Mouse (Mus musculus) liver (tissue): ENCODE measurements around the gene Ugt1a6a.
"Not testable (repeated sequence)": the region's sequence is repeated elsewhere in the genome, so short reads cannot be mapped to it uniquely, and the experiment has no call there.

Source experiments
- DNase-seq: peaks from one replicate; pipeline ENCODE4 v3.0.0-alpha.2; 2020; ENCODE audit warnings: mixed read lengths

Gene Ugt1a6a

DNA sequence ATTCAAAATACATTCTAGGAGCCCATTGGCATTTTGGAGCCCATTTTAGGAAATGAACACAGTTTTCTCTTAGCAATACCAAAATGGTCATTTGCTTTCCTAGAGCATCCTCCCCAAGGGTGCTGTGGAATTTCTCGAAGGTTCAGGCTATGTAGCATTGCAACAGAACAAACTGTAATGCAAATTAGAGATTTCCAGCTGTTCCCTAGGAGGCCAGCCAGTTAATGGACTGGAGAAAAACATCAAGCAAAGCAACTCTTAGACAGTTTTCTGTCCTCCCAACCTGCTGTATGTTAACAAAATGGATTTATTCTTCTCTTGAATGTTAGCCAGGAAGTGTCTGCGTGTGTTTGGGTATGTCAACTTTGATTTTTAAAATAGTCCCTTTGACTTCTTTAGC lies 2.0 kb downstream of the Ugt1a6a start:
- no peak for DNase-seq

DNA sequence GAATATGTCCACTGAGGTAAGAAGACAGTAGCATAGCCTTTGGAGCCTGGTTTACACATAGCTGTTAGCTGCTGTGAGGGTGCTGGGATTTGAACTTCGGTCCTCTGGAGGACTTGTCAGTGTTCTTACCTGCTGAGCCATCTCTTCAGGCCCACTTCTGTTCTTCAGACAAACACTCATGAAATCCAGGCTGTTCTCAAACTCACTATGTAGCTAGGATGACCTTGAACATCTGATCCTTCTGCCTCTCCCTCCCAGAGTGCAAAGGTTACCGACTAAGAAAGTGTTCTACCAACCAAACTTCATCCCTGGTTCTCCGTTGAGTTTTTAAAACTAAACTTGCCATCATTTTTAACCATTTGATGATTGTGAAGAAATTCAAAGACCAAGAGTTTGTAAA lies 2.7 kb downstream of the Ugt1a6a start:
- no peak for DNase-seq

DNA sequence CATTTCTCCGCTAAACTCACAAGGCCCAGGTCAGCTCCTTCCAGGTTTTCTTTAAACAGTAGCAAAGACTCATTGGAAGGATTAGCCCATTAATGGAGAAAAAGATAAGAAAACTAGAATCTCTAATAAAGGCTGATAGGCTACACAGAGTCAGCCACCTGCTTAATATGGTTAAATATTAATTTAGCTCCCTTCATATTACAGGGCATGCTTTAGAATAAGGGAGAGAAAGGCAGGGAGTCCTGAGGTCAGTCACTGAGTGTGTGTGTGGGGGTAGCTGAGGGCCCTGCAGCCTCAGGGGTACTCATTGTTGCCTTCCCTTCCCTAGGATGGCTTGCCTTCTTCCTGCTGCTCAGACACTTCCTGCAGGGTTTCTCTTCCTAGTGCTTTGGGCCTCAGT lies 3.5 kb downstream of the Ugt1a6a start:
- DNase-seq: no peak

DNA sequence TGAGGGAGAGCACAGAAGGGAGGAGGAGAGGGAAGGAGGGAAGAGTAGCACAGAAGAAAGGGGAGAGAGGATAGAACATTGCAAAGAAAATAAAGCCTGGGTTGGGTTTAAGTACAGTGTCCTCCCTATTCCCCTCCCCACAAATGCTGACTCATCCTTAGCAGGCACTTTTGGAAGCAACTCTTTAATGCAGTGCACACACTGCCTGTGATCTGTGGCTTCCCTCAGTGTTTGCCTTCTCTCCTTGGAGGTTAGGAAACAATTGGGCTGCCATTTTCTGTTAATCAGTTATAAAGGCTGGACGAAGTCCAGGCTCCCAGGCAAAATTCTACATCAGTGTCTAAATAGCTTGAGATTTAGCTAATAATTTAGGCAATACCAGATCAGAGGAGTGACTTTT lies 5.9 kb downstream of the Ugt1a6a start:
- DNase-seq: not testable (repeated sequence)

DNA sequence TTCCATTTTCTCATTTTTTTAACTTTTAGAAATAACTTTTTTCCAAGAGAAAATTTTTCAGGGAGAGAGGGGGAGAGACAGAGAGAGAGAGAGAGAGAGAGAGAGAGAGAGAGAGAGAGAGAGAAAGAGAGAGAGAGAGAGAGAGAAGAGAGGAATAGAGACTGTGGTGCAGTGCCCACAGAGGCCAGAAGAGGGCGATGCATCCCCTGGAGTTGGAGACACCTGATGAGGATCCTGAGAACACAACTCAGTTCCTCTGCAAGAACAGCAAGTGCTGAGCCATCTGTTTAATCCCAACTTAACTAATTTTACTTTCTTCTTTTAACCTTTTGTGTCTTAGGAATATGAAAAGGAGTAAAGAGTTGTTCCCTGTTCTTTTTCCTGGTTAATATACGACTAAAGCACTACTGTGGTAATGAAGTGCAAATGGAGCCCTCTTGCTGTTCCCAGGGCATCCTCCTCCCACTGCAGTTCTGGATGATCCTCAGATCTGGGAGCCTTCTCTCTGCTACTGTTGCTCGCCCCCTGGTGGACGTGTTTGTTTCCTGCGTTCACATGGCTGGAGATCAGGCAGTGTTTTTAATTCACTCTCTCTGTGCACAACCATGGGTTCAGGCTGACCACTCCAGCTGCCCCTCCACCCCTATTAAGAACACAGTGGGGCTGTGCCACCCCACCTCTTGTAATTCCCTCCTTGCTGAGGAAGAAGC lies 9.5 kb downstream of the Ugt1a6a start:
- DNase-seq: peak; percentile 72

DNA sequence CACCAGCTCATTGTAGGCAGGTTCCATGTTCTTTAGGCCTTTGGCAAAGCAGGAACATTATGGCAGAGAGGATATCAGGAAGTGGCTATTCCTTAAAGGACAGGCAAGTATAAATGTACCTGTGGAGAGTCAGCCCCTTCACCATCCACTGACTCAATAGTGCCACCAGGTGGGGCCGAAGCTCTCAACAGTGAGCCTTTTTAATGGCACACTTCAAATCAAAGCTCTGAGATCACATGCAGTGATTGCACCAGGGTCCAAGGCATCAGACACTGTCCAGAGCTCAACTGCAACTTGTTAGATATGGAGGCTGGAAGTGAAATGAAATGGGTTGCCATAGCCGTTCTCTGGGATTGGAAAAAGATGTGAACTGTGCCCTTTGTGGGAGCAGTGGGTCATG lies 10.7 kb downstream of the Ugt1a6a start:
- DNase-seq: peak; percentile 9

DNA sequence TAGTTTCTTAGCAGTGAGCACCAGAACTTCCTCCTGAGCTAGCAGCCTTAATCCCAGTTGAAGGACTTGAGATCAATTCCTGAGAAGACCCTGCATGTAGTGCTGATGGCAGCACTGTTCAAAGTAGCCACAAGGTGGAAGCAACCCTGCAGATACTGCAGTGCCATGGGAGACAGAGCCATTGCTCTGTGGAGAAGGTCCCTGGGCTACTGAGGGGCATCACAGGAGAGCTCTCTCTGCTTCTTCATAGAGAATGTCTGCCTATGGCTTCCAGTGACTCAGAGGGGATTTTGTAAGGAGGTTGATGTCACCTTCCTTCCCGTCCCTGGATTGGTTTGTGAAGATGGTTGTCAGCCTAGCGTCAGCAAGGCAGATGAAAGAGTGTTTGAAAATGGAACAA lies 15.5 kb downstream of the Ugt1a6a start:
- DNase-seq: peak; percentile 7

DNA sequence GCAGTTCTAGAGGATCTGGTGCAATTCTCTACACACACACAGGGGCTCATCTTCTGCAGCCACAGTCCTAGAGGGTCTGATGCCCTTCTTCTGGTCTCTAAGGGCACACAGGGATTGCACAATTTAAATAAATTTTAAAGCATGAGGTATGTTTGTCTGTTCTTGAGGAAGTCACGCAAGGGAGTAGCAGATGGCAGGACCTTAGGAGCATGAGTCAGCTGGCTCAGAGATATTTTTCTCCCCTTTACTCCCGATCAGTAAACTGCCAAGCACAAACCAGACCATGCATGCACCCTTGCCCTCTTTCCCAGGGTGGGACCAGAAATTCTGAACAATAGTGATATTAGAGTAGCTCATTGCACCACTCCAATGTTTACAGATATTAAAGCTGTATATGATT lies 23.8 kb downstream of the Ugt1a6a start:
- DNase-seq: no peak

DNA sequence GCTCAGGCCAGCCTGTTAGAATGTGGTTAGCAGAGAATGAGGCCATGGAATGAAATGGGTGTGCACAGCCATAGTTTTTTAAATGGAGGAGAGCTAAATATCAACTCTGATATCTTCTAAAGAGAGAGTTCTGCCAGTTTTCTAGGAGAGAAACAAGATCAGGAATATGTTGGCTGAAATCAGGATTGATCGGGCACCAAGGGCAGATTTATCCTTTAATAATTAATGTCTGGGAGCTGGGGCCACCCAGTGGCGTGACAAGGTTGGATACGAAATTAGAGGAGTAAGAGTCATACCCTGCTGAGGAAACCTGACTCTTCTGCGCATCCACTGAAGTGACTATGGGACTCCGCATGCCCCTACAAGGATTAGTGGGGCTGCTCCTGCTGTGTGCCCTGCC lies 31.1 kb downstream of the Ugt1a6a start, which contains the start of gene Ugt1a5:
TSS of gene Ugt1a5 (plus strand) at position 302 of the 400 bp plus-strand sequence.
- DNase-seq: no peak

DNA sequence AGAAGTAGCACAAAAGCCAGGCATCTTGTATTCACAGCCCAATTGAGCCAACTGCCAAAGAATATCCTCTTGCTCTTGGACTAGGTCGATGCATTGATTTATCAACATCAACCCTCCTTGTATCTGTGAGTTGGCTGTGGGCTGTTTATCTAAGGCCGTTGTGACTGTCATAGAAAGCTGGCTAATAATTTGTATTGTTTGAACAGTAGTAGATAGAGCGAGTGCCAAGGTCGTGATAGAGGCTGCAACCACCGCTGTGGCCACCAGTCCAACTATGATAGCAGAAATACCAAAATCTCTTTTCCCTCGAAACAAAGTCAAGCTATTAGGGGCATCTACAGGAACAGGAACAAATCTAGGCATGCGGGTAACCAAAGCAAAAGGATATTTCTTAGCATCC lies 37.6 kb downstream of the Ugt1a6a start:
- DNase-seq: not testable (repeated sequence)

DNA sequence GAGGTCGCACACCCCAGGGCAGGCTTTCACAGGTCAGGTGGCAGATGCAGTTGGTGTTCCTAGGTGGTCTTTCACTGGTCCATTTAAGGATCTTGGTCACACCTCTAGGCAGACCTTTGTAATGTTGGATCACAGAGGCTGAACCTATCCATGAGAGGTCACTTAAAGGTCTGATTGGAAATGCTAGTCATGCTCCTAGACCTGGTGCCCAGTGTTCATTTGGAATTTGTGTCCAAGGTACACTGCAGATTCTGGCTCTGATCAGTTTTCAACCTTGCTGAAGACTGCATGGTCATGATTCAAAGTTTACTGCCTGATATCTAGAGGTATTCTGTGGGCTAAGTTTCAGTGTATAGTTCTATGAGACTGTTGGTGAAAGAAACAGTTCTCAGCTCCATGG lies 45.0 kb downstream of the Ugt1a6a start:
- no peak for DNase-seq

DNA sequence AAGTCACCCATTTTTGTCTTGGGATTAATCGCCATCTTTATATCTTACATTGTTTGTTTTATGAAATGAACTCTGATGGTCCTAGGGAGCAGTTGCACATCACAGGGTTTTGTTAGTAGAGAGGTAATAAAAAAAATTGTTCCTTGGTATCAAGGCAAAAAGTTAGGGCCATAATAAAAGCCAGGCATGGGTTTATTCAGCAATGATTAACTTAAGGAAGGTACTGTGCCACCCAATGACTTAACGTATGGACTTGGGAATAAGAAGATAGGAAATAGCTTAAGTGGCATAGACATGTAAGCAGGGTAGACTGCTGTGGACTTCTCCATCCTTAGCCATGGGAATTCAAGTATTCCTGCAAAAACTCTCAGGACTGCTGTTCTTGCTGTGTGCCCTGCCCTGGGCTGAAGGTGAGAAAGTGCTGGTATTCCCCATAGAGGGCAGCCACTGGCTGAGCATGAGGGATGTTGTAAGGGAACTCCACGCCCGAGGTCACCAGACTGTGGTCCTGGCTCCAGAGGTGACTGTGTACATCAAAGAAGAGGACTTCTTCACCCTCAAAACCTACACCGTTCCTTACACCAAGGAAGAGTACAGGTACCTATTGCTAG lies 51.8 kb downstream of the Ugt1a6a start:
- no peak for DNase-seq

DNA sequence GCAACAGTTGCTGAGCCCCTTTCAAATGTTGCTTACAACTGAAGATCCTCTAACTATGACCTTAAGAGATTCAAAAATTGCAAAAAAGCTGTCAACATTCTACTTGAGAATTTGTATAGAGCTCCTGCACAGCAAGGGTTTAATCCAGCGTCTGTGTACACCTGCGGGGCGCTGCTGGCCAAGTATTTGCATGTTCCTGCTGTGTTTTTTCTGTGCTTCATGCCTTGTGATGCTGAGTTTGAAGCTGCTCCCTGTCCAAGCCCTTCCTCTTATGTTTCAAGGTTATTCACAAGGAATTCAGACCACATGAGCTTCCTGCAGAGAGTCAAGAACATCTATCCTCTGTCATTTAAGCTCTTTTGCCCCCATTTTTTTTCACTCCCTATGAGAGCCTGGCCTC lies 57.5 kb downstream of the Ugt1a6a start:
- DNase-seq: no peak

DNA sequence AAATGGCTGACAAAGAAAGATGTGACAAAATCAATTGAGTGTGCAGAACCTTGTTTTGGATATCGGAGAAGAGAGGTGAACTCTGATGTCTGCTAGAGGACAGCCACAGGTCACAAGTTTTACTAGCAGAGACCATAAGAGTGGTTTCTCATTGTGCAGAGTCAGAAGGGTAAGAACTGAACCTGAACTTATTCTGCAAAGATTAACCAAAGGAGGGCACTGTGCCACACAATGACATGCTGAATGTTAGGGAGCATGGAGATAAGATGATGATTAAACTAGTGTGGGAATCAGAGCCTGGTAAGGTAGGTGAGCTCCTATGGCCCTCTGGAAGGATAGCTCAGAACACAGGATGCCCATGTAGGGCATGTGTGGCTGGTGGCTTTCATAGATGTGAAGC lies 61.1 kb downstream of the Ugt1a6a start:
- DNase-seq: no peak

DNA sequence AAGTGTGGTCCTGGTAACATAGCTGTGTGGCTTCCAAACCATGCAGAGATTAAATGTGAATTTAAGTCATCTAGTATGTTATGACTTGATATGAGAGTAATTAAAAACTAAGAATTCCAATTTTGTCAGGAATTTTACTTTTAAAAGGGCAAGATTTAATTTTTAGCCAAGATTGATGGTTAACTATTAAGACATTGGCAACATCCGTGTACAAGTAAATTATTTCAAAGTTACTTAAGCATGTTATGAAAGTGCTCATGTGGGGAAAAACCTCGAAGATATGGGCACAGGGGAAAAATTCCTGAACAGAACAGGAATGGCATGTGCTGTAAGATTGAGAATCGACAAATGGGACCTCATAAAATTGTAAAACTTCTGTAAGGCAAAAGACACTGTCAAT lies 62.8 kb downstream of the Ugt1a6a start:
- no peak for DNase-seq

DNA sequence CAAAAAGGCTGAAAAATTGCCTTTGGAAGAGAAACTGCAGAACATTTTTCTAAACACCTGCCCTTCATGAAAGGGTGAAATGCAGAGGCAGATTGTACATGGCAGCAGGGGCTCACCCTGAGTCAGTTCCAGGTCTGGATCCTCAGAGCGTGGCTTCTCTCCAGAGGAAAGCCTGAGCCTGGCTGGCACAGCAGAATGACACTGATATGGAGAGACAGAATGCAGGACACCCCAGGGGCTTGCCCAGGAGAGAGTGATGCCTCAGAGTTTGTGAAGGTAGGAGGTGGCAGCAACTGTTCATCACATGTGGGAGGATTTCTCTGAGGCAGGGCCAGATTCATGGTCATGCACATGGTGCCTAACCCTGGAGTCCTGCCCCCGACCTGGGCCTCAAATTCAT lies 65.4 kb downstream of the Ugt1a6a start:
- no peak for DNase-seq

DNA sequence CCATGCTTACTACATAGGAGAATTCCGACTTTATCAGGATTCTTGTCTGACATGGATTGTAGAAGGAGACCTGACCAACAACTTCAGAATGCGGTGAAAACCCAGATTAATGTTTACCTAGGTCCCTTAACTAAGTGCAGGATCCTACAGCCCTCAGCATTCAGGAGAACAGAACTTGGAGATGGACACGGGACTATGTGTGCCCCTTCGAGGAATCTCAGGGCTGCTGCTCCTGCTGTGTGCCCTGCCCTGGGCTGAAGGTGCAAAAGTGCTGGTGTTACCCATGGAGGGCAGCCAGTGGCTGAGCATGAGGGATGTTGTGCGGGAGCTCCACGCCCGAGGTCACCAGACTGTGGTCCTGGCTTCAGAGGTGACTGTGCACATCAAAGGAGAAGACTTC lies 65.8 kb downstream of the Ugt1a6a start, which contains the start of gene Ugt1a2:
TSS of gene Ugt1a2 (plus strand) at position 146 of the 400 bp plus-strand sequence.
- DNase-seq: no peak

DNA sequence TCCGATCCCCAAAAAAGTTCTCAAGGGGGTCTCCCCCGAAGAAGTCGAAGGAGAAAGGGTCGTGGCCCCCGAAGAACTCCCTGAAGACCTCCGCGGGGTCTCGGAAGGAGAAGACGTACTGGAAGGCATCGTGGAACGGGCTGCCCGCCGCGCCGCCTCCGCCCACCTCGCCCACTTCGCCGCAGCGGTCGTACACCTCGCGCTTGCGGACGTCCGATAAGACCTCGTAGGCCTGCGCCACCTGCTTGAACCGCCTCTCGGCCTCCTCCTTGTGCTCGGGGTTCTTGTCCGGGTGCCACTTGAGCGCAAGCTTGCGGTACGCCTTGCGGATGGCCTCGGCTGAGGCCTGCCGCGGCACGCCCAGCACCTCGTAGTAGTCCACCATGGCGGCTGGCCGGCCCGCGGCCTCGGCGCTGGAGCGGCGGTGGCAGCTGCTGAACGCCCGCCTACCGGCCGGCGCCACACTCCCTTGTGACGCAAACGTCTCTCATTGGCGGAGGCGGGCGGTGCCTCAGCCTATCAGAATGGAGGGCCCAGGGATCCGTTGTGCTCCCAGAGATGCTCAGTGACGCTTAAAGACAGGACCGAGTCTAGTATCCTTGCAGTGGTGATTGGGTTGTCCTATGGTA lies 70.8 kb downstream of the Ugt1a6a start, which contains the start of gene Dnajb3:
TSS of gene Dnajb3 (minus strand) at position 489 of the 629 bp plus-strand sequence.
- DNase-seq: peak; percentile 92

DNA sequence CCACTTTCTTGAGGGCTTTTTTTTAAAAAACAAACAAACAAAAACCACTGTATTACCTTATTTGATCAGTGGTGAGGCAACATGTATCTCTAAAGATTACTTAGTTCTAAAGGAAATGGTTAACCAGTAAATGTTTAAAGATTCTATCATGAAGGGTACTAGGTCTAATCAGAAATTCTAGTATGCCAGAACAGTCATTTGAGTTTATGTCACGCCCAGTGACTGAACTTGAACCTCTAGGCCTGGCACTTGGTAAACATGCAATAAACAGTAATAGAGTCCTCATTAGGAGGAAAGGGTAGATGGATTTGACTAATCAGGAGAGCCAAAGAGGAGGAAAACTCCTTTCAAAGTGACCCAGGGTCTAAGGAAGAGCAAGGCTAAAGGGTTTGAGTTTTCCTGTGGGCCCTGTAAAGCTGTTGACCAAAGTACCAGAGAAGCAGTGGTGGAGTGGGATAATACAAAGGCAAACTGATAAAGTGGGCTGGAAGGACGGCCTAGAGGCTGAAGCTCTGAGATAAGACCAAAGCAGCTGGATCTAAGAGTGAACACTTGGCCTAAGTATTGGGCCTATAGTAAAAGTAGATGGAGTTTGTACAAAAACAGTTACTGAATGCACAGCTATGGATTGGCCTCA lies 72.4 kb downstream of the Ugt1a6a start:
- DNase-seq: peak; percentile 71

DNA sequence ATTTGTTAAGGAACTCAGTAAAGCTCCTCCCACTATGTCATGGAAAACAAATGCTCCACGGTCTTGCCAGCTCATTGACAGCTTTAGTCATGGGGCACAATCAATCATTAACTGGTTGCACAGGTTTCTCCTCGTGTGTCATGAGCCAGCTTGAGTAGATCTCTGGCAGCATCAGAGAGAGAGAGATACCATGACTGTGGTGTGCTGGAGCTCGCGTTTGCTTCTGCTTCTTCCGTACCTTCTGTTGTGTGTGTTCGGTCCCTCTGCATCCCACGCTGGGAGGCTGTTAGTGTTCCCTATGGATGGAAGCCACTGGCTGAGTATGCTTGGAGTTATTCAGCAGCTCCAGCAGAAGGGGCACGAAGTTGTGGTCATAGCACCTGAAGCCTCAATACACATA lies 77.2 kb downstream of the Ugt1a6a start, which contains the start of gene Ugt1a1:
TSS of gene Ugt1a1 (plus strand) at position 148 of the 400 bp plus-strand sequence.
- DNase-seq: peak; percentile 14

DNA sequence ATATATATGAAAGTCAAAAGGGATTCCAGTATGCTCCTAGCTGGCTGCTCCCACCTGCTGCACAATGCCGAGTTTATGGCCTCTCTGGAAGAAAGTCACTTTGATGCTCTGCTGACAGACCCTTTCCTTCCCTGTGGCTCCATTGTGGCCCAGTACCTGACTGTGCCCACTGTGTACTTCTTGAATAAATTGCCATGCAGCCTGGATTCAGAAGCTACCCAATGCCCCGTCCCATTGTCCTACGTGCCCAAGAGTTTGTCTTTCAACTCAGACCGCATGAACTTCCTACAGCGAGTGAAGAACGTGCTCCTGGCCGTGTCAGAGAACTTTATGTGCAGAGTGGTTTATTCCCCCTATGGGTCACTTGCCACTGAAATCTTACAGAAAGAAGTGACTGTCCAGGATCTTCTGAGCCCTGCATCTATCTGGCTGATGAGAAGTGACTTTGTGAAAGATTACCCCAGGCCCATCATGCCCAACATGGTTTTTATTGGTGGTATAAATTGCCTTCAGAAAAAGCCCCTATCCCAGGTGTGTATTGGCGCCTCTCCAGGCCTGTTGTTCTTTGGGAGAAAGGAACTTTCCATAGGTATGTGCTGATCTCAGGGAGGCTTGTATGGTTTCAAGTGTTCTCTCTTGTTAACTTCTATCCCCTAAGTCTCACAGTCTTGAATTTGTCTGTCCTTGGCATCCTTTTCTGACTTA lies 77.9 kb downstream of the Ugt1a6a start:
- DNase-seq: no peak

DNA sequence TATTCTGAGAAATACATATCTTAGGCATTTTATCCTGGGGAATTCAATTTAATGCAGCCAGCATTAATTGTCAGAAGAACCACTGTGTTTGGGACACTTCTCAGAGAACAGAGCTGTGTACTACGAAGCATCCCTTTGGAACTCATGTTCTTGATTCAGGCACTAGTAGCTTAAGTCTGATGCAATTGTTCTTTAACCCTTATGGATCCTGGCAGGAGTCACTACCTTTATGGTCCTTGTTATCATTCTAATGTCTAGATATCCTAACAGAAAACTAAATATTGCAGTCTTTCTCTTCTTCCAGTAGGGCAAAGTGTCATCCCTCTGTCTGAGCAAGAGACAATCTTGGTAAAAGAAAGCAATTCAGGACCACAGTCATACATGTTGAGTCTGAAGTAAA lies 78.5 kb downstream of the Ugt1a6a start:
- no peak for DNase-seq
